Comparison of ENCODE assay signal across 12 mouse cellular contexts in the genomic region with DNA sequence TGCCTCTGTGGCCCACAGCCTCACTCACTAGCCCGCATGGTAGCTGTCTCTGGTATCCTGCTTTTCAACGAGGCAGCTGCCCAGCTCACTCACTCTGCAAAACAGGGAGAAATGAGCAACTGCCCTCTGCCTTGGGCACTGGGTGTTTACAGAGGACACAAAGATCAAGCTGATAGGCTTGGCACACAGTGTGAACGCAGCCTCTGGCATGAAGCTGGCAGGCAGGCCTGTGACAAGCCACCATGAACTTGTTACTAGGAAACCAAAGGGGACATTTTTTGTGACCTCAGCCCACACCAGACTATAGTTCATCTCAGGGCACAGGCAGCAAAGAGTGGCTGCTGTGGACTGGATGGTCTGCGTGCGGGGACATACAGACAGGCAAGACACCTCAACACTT.
DNase-seq lines count a peak whose midpoint lies in the region; ATAC-seq lines count a peak whose summit lies in the region.
"Had no signal": no experiment of that assay in that cellular context is flagged by ENCODE, and none has a peak within 500 bp of the region (broad histone marks: within the 10 kb centered on the region; RNA-seq: fewer than 3 reads in every experiment).

No protein-coding gene starts in this region.

- WGBS in heart, embryonic 10.5 days: 87% methylated on average over 5 of the region's 5 CpGs
- 87% methylated on average over 5 of the region's 5 CpGs for WGBS in kidney, embryonic 15.5 days

- H3K27me3 ChIP-seq in heart, embryonic 10.5 days (ENCODE audit: insufficient read depth, poor library complexity, severe bottlenecking): no peaks in the 10 kb centered on the region
- H3K27me3 ChIP-seq in kidney, embryonic 15.5 days: no peaks in the 10 kb centered on the region

- no peak overlapping the region for H3K4me3 ChIP-seq in heart, embryonic 10.5 days
- H3K4me3 ChIP-seq in kidney, embryonic 15.5 days (replicated peaks): no peak overlapping the region

- no peak overlapping the region for H3K27ac ChIP-seq in heart, embryonic 10.5 days
- H3K27ac ChIP-seq in kidney, embryonic 15.5 days: no peak overlapping the region

- no peak overlapping the region for H3K4me2 ChIP-seq in kidney, embryonic 15.5 days
- H3K4me2 ChIP-seq: liver, embryonic 11.5 days had no signal

- ATAC-seq in kidney, embryonic 15.5 days (replicated peaks; ENCODE audit: low FRiP score): no peak

- H3K9me3 ChIP-seq in heart, embryonic 10.5 days: no peaks in the 10 kb centered on the region
- H3K9me3 ChIP-seq in kidney, embryonic 15.5 days (replicated peaks): no peaks in the 10 kb centered on the region

- peaks cover 3% of the 10 kb centered on the region; the same call in 1 of the 2 replicates for H3K36me3 ChIP-seq in heart, embryonic 10.5 days
- no peaks in the 10 kb centered on the region for H3K36me3 ChIP-seq in kidney, embryonic 15.5 days

- peaks cover 25% of the 10 kb centered on the region for H3K4me1 ChIP-seq in heart, embryonic 10.5 days
- peaks cover 27% of the 10 kb centered on the region for H3K4me1 ChIP-seq in kidney, embryonic 15.5 days

- peak; percentile 28 to 30 for DNase-seq in heart, adult 9 months (ENCODE audit: low spot score in 2 of 2)
- DNase-seq in heart, embryonic 10.5 days (ENCODE audit: low spot score): no peak
- peak; percentile 50 for DNase-seq in kidney, adult 9 months
- DNase-seq in spleen, postnatal 36 days (ENCODE audit: low spot score in 2 of 2): peak; percentile 30 to 38
- no peak for DNase-seq in spleen, postnatal 4 days (ENCODE audit: low spot score in 2 of 2)
- DNase-seq in cerebellum, adult 8-10 months: no peak
- no peak for DNase-seq in cerebellum, adult 9-10 months
- DNase-seq: cerebellum, adult 11-12 months; lung, postnatal 14 days; right cerebral cortex, postnatal 4 days had no signal

- H3K9ac ChIP-seq in kidney, embryonic 15.5 days: no peak overlapping the region

Comparison
In these comparisons a context has a peak if more than half of its experiments do, and no peak if none do; other contexts are left out.
1. DNase-seq: peak in heart, adult 9 months (2 of 2), kidney, adult 9 months (single experiment) and spleen, postnatal 36 days (2 of 2); none in heart, embryonic 10.5 days (single experiment), spleen, postnatal 4 days (0 of 2), cerebellum, adult 8-10 months (single experiment) and cerebellum, adult 9-10 months (single experiment).